Mouse (Mus musculus) heart, adult 2 months (tissue): Measurements from ENCODE around the gene Tmem262. TPM values are rescaled to one million over a fixed set of nuclear protein-coding genes. Genes with fewer than 3 reads are reported as not detected.

ENCODE experiments used
- DNase-seq, 2 experiments: peaks; one replicate each; pipeline ENCODE4 v3.0.0; 2021
- H3K27ac ChIP-seq: fragments of 200-600 bp; 2 replicates; pipeline ENCODE4 v1.8.1; 2022
- H3K27me3 ChIP-seq: fragments of 200-500 bp; 2 replicates; pipeline ENCODE4 v1.6.1; 2012; ENCODE audit warnings: mild to moderate bottlenecking, low read length, inconsistent platforms, mixed read lengths; ENCODE audit not compliant: control insufficient read depth, insufficient read depth
- H3K36me3 ChIP-seq: fragments of 200-500 bp; 2 replicates; pipeline ENCODE4 v1.6.1; 2012; ENCODE audit warnings: low read length, inconsistent platforms; ENCODE audit not compliant: control insufficient read depth, insufficient read depth
- H3K4me1 ChIP-seq: fragments of 200-500 bp; 2 replicates; pipeline ENCODE4 v1.6.1; 2011; ENCODE audit warnings: low read length; ENCODE audit not compliant: control insufficient read depth, insufficient read depth
- H3K4me3 ChIP-seq: fragments of 200-600 bp; 2 replicates; pipeline ENCODE4 v1.8.1; 2022
- H3K79me2 ChIP-seq: fragments of 200-500 bp; replicated peaks from 2 replicates; pipeline ENCODE4 v1.6.1; 2012; ENCODE audit warnings: mild to moderate bottlenecking, inconsistent platforms, low read length, moderate library complexity, mixed read lengths; ENCODE audit not compliant: control insufficient read depth, insufficient read depth
- H3K9ac ChIP-seq: fragments of 200-500 bp; 2 replicates; pipeline ENCODE4 v1.6.1; 2012; ENCODE audit warnings: low read depth, mild to moderate bottlenecking, control low read depth, inconsistent platforms, low read length, mixed read lengths
- CTCF ChIP-seq: fragments of 200-600 bp; IDR thresholded peaks from 2 replicates; pipeline ENCODE4 v1.8.1; 2022; ENCODE audit warnings: antibody characterized with exemption, mild to moderate bottlenecking, moderate library complexity
- EP300 ChIP-seq: fragments of 200-500 bp; IDR thresholded peaks from 2 replicates; pipeline ENCODE4 v1.6.1; 2011; ENCODE audit warnings: low read depth, low read length, control low read depth; ENCODE audit not compliant: insufficient read depth
- POLR2A ChIP-seq: fragments of 200-500 bp; IDR thresholded peaks from 2 replicates; pipeline ENCODE4 v1.6.1; 2011; ENCODE audit warnings: mild to moderate bottlenecking, low read depth, low read length, control low read depth; ENCODE audit not compliant: insufficient read depth
- WGBS: fragments of 180-500 bp; shearing (Covaris S2); methylation state at CpG from one replicate; pipeline ENCODE4 v1.1.7; 2018; 5-methylcytosine and 5-hydroxymethylcytosine counted together
- intact Hi-C: fragments of 180-260 bp; cut with DNase I; formaldehyde crosslinking; loops from one replicate; pipeline ENCODE4 v1.15.1; 2025
- polyA plus RNA-seq: library from polyadenylated mRNA; depleted of rRNA; stranded (reverse); fragments of >200 nt; gene quantifications from 2 replicates; pipeline ENCODE4 v1.2.3, GENCODE M21; 2012
- total RNA-seq, 2 experiments: library from RNA; stranded (reverse); gene quantifications; 2 replicates each; pipeline ENCODE4 v1.2.3; 2021

The Tmem262 gene
- total and polyA plus RNA-seq, 3 experiments, result not detected

- 67% methylated on average over 6 of the region's 6 CpGs for WGBS
- H3K4me3 ChIP-seq, result no peak overlapping the region
- intact Hi-C loops, result no loop called here
- no peaks in the 10 kb centered on the region for H3K4me1 ChIP-seq
- no peaks in the 10 kb centered on the region for H3K27me3 ChIP-seq
- DNase-seq, result no peak
- H3K9ac ChIP-seq, result no peak overlapping the region
- no peak overlapping the region for H3K27ac ChIP-seq
- no peaks in the 10 kb centered on the region for H3K79me2 ChIP-seq
- H3K36me3 ChIP-seq, result no peaks in the 10 kb centered on the region
- TF ChIP-seq EP300, result no peak
- no peak for TF ChIP-seq POLR2A
- TF ChIP-seq CTCF, result no peak
Measured at GRCm38 (mm10) chr19:6102169-6102853, 22.5 kb downstream of the Tmem262 start.

DNA sequence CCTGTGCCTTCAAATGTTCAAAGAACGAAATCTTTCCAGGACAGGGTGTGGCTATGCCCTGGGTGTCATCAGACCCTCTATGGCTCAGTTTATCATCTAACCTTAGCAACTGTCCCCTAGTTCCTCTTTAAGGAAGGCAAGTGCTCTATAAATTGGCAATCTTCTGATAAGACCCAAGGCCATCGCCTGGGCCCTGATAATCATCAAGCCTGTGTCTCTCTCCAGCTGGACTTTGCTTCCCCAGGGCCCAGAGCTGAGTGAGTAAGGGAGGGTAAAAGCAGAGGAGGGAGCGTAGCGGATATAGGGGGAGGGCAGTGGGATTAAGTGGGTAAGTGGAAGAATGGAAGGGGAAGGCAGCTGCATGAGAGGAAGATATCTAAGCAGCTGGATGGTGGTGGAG, 24.6 kb downstream of the Tmem262 start:
- no peak for TF ChIP-seq EP300
- TF ChIP-seq CTCF, result no peak
- no peak for TF ChIP-seq POLR2A
- Histone ChIP-seq H3K4me3 (no peak overlapping the region), H3K9ac (no peak overlapping the region), H3K27ac (no peak overlapping the region), H3K79me2 (no peaks in the 10 kb centered on the region), H3K4me1 (no peaks in the 10 kb centered on the region), H3K27me3 (no peaks in the 10 kb centered on the region), H3K36me3 (no peaks in the 10 kb centered on the region)
- intact Hi-C loops, result no loop called here
- no peak for DNase-seq
- WGBS, result 62% methylated on average over 4 of the region's 4 CpGs

DNA sequence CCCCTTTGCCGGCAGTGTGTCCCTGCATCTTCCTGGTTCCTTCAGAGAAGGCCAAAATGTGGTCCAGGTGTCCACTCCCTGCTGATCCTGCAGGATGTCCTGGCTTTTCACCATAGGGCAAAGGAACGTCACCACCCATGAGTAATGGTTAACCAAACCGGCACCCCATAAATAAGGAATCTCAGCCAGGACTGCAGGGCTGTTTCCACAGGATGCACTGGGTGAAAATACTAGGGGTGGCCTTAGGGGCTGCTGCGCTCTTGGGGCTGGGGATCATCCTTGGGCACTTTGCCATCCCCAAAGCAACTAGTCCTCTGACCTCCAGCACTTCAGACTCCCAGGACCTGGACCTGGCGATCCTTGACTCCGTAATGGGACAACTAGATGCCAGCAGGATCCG, 25.8 kb downstream of the Tmem262 start, which contains the start of gene Naaladl1:
Naaladl1 (plus strand) TSS at position 197 of the 400 bp plus-strand sequence.
- Histone ChIP-seq H3K4me1 (no peaks in the 10 kb centered on the region), H3K27me3 (no peaks in the 10 kb centered on the region), H3K36me3 (no peaks in the 10 kb centered on the region), H3K79me2 (no peaks in the 10 kb centered on the region), H3K9ac (no peak within 1 kb of the TSS), H3K27ac (no peak within 1 kb of the TSS), H3K4me3 (no peak within 1 kb of the TSS)
- intact Hi-C loops, result no loop called here
- 90% methylated on average over 7 of the region's 7 CpGs for WGBS
- TF ChIP-seq POLR2A (no peak), EP300 (no peak), CTCF (no peak)
- DNase-seq, result no peak

DNA sequence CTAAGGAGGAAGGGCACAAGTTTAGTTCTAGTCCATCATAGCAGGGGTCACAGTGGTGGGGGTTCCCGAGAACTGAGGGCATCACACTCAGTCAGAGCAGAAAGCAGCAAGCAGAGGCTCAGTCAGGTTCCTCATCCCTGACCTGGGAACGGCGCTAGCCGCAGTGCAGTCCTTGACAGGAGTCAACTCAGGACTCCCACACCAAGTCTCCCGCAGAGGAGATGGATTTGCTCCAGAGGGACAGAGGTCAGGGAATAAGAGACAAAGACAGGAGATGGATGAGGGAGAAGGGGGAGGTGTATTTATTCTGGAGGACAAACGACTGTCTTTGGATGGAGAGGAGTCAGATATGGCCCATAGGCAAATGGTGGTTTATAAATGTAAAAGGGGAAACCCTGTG, 33.3 kb downstream of the Tmem262 start:
- TF ChIP-seq EP300 (no peak), CTCF (no peak), POLR2A (no peak)
- peaks cover 3% of the 10 kb centered on the region; the same call in 1 of the 2 replicates for H3K4me1 ChIP-seq
- DNase-seq, result no peak
- no peaks in the 10 kb centered on the region for H3K79me2 ChIP-seq
- no peak overlapping the region for H3K9ac ChIP-seq
- H3K36me3 ChIP-seq, result no peaks in the 10 kb centered on the region
- intact Hi-C loops, result no loop called here
- H3K27ac ChIP-seq, result no peak overlapping the region
- H3K4me3 ChIP-seq, result no peak overlapping the region
- no peaks in the 10 kb centered on the region for H3K27me3 ChIP-seq
- WGBS, result 57% methylated on average over 6 of the region's 6 CpGs

DNA sequence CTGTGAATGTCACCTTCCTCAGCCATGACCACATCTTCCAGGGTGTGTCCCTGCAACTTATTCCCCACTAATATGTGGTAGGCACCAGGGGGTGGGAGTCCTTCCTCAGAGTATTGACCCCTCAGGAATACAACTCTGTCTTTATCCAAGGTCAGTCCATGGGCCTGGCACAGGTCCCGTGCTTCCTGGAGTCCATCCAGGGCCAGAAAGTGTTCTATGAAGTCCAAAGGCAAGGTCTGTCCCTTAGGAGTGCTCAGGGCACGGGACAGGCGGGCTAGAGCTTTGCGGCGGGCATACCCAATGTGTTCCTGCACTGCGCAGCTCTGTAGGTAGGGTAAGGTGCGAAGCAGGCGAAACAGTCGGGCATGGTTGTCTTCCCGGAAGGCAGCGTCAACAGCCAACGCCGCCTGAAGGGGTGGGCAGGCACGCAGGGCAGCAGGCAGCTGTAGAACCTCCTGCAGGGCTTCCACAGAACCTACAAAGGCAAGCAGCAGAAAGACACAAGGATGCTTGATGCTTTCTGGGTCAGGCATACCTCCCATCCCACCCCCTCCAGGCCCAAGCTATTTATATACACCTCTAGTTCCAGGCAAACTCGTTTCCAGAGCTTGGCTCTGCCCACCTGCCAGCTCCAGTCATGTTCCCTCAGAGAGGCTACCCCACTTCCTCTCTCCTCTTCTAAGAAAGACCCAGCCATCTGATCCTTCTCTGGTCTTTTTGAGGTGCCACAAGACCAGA, 36.4 kb downstream of the Tmem262 start:
- Histone ChIP-seq H3K4me1 (peaks cover 5% of the 10 kb centered on the region), H3K27me3 (no peaks in the 10 kb centered on the region), H3K79me2 (no peaks in the 10 kb centered on the region), H3K27ac (no peak overlapping the region), H3K36me3 (no peaks in the 10 kb centered on the region), H3K4me3 (no peak overlapping the region), H3K9ac (no peak overlapping the region)
- DNase-seq, result no peak
- TF ChIP-seq POLR2A, result no peak
- TF ChIP-seq EP300, result no peak
- 64% methylated on average over 15 of the region's 15 CpGs for whole genome bisulfite sequencing
- intact Hi-C loops, result loop anchor here (5.0 kb wide), 1 partner anchor 204 kb away; the partner anchor contains the start of gene Dpf2

DNA sequence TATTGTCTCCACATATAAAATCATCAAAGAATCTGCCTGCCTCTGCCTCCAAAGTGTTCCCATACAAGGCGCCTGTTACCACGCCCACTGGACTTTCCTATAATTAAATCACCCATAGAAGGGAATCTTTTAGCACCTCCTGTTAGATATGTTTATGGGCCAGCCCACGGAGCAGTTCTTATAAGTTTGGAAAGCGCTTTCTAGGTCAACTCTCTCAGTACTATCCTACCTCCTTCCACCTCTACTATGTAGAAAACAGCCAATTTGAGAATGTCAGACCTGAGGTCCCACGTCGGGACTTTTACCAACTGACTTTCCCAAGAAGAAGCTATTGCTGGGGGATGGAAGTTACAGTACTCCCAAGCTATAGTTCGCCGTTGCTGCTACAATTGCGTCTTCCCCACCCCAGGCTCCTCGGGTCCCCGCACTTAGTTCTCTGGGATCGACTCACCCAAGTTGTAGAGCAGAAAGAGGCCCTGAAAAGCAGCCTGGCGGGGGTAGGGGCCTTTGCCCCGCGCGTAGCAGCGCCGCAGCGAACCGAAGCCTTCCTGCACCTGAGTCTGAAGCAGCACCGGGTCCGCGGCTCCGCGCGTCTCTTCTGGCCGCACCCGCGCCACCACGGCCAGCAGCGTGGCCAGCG, 37.6 kb downstream of the Tmem262 start:
- intact Hi-C loops, result loop anchor here (5.0 kb wide), 1 partner anchor 205 kb away; the partner anchor contains the start of gene Dpf2
- H3K27me3 ChIP-seq, result no peaks in the 10 kb centered on the region
- peak overlapping the region; percentile 95 for H3K9ac ChIP-seq
- no peaks in the 10 kb centered on the region for H3K36me3 ChIP-seq
- peak overlapping the region; percentile 90 for H3K27ac ChIP-seq
- TF ChIP-seq EP300, result no peak
- TF ChIP-seq POLR2A, result no peak
- no peak for TF ChIP-seq CTCF
- H3K4me3 ChIP-seq, result peak overlapping the region; percentile 67
- H3K4me1 ChIP-seq, result peaks cover 5% of the 10 kb centered on the region
- DNase-seq, result no peak
- H3K79me2 ChIP-seq, result no peaks in the 10 kb centered on the region
- WGBS, result 3% methylated on average over 32 of the region's 32 CpGs
